Mouse (Mus musculus) E14TG2a.4 (cell line): ENCODE results near the gene Itpr1.

Experiments used
- H3K27me3 ChIP-seq: 2 replicates; pipeline ENCODE4 v1.6.1; 2014; ENCODE audit warnings: low read length, control low read depth; ENCODE audit not compliant: insufficient read depth
- H3K36me3 ChIP-seq: 2 replicates; pipeline ENCODE4 v1.6.1; 2014; ENCODE audit warnings: low read length, control low read depth; ENCODE audit not compliant: insufficient read depth
- H3K4me1 ChIP-seq: replicated peaks from 2 replicates; pipeline ENCODE4 v1.6.1; 2014; ENCODE audit warnings: low read depth, low read length, control low read depth
- H3K4me3 ChIP-seq: replicated peaks from 2 replicates; pipeline ENCODE4 v1.5.1; 2014; ENCODE audit warnings: mild to moderate bottlenecking, low read length
- H3K9me3 ChIP-seq: 2 replicates; pipeline ENCODE4 v1.6.1; 2014; ENCODE audit warnings: low read length, control low read depth
- CTCF ChIP-seq: conservative IDR thresholded peaks from 2 replicates; pipeline ENCODE4 v1.5.1; 2014; ENCODE audit warnings: low read length
- NANOG ChIP-seq: IDR thresholded peaks from 2 replicates; pipeline ENCODE4 v1.6.1; 2014; ENCODE audit warnings: borderline replicate concordance, low read length, mixed read lengths
- POU5F1 ChIP-seq: IDR thresholded peaks from 2 replicates; pipeline ENCODE4 v1.6.1; 2014; ENCODE audit warnings: low read length, borderline replicate concordance

Itpr1 gene

GRCm38 (mm10) chr6:108331268-108331667 lies 118.4 kb downstream of the Itpr1 start:
- 0 out of 2 replicates have a peak, but pooled peaks cover 3% of the 10 kb centered on the region for H3K36me3 ChIP-seq
- H3K9me3 ChIP-seq: no peaks in the 10 kb centered on the region
- no peaks in the 10 kb centered on the region for H3K27me3 ChIP-seq
- no peak overlapping the region for H3K4me3 ChIP-seq
- TF ChIP-seq CTCF (no peak), POU5F1 (no peak), NANOG (no peak)
- peaks cover 63% of the 10 kb centered on the region for H3K4me1 ChIP-seq

GRCm38 (mm10) chr6:108334059-108334458 lies 121.2 kb downstream of the Itpr1 start:
- Histone ChIP-seq H3K36me3 (no peaks in the 10 kb centered on the region), H3K9me3 (no peaks in the 10 kb centered on the region), H3K27me3 (no peaks in the 10 kb centered on the region), H3K4me3 (peak overlapping the region; percentile 24), H3K4me1 (peaks cover 65% of the 10 kb centered on the region)
- TF ChIP-seq CTCF (no peak), NANOG (peak; percentile 68; the same call in 1 of the 2 replicates), POU5F1 (no peak)

GRCm38 (mm10) chr6:108335202-108335823 lies 122.4 kb downstream of the Itpr1 start:
- Histone ChIP-seq H3K9me3 (no peaks in the 10 kb centered on the region), H3K4me3 (no peak overlapping the region), H3K36me3 (no peaks in the 10 kb centered on the region), H3K27me3 (no peaks in the 10 kb centered on the region), H3K4me1 (peaks cover 62% of the 10 kb centered on the region)
- TF ChIP-seq NANOG (no peak), CTCF (no peak), POU5F1 (no peak)

- Histone ChIP-seq H3K4me1 (peaks cover 50% of the 10 kb centered on the region), H3K36me3 (no peaks in the 10 kb centered on the region), H3K9me3 (no peaks in the 10 kb centered on the region), H3K4me3 (no peak overlapping the region), H3K27me3 (no peaks in the 10 kb centered on the region)
- no peak for TF ChIP-seq CTCF
- no peak for TF ChIP-seq NANOG
- no peak for TF ChIP-seq POU5F1
Observed at GRCm38 (mm10) chr6:108336506-108336905, 123.6 kb downstream of the Itpr1 start.

- Histone ChIP-seq H3K4me3 (no peak overlapping the region), H3K36me3 (no peaks in the 10 kb centered on the region), H3K4me1 (peaks cover 48% of the 10 kb centered on the region), H3K27me3 (no peaks in the 10 kb centered on the region), H3K9me3 (no peaks in the 10 kb centered on the region)
- TF ChIP-seq CTCF: no peak
- TF ChIP-seq NANOG: no peak
- TF ChIP-seq POU5F1: no peak
Observed at GRCm38 (mm10) chr6:108337289-108337688, 124.4 kb downstream of the Itpr1 start.

- Histone ChIP-seq H3K9me3 (no peaks in the 10 kb centered on the region), H3K36me3 (no peaks in the 10 kb centered on the region), H3K27me3 (no peaks in the 10 kb centered on the region), H3K4me1 (peaks cover 37% of the 10 kb centered on the region), H3K4me3 (no peak overlapping the region)
- TF ChIP-seq CTCF (no peak), POU5F1 (no peak), NANOG (no peak)
Observed at GRCm38 (mm10) chr6:108338362-108338761, 125.5 kb downstream of the Itpr1 start.

- Histone ChIP-seq H3K4me3 (no peak overlapping the region), H3K27me3 (no peaks in the 10 kb centered on the region), H3K4me1 (no peaks in the 10 kb centered on the region), H3K36me3 (no peaks in the 10 kb centered on the region), H3K9me3 (no peaks in the 10 kb centered on the region)
- TF ChIP-seq POU5F1 (no peak), NANOG (no peak), CTCF (no peak)
Observed at GRCm38 (mm10) chr6:108342989-108343388, 130.1 kb downstream of the Itpr1 start.

GRCm38 (mm10) chr6:108343781-108344310 lies 130.9 kb downstream of the Itpr1 start:
- H3K9me3 ChIP-seq: no peaks in the 10 kb centered on the region
- no peaks in the 10 kb centered on the region for H3K4me1 ChIP-seq
- no peaks in the 10 kb centered on the region for H3K27me3 ChIP-seq
- TF ChIP-seq CTCF (no peak), NANOG (no peak), POU5F1 (no peak)
- H3K4me3 ChIP-seq: no peak overlapping the region
- H3K36me3 ChIP-seq: no peaks in the 10 kb centered on the region

GRCm38 (mm10) chr6:108350801-108351200 lies 137.9 kb downstream of the Itpr1 start:
- H3K27me3 ChIP-seq: no peaks in the 10 kb centered on the region
- no peaks in the 10 kb centered on the region for H3K4me1 ChIP-seq
- H3K36me3 ChIP-seq: peaks cover 27% of the 10 kb centered on the region
- H3K4me3 ChIP-seq: no peak overlapping the region
- no peaks in the 10 kb centered on the region for H3K9me3 ChIP-seq
- TF ChIP-seq CTCF: no peak
